Mouse (Mus musculus) urinary bladder, postnatal 4 days (tissue): ENCODE results near the gene Defb23.

Source experiments
- DNase-seq, 2 experiments: peaks; one replicate each; pipeline ENCODE4 v3.0.0; 2021 to 2022; ENCODE audit warnings: low spot score in 2 of 2

Gene Defb23

GRCm38 (mm10) chr2:152464570-152465150, at the start of gene Defb23:
Gene Defb23 (minus strand): TSS chr2:152464620.
- DNase-seq: no peak

- no peak for DNase-seq
Measured at GRCm38 (mm10) chr2:152511592-152511991, 47.2 kb upstream of the Defb23 start, which contains the start of gene Defb26. Gene Defb26 (minus strand): TSS chr2:152511692.

GRCm38 (mm10) chr2:152503950-152504349, 39.5 kb upstream of the Defb23 start:
- no peak for DNase-seq

GRCm38 (mm10) chr2:152500863-152501229, 36.4 kb upstream of the Defb23 start:
- no peak for DNase-seq

GRCm38 (mm10) chr2:152500204-152500862, 35.9 kb upstream of the Defb23 start:
- no peak for DNase-seq

- DNase-seq: no peak
Measured at GRCm38 (mm10) chr2:152498020-152498419, 33.6 kb upstream of the Defb23 start.

GRCm38 (mm10) chr2:152493151-152493550, 28.7 kb upstream of the Defb23 start:
- DNase-seq: no peak

- DNase-seq: no peak
Measured at GRCm38 (mm10) chr2:152490038-152490437, 25.6 kb upstream of the Defb23 start, which contains the start of gene Defb22. Gene Defb22 (minus strand): TSS chr2:152490138.

GRCm38 (mm10) chr2:152487024-152487423, 22.6 kb upstream of the Defb23 start:
- no peak for DNase-seq

GRCm38 (mm10) chr2:152481726-152482125, 17.3 kb upstream of the Defb23 start:
- no peak for DNase-seq

GRCm38 (mm10) chr2:152480881-152481280, 16.5 kb upstream of the Defb23 start:
- no peak for DNase-seq

GRCm38 (mm10) chr2:152476763-152477162, 12.3 kb upstream of the Defb23 start, which contains the start of gene Defb20:
Gene Defb20 (plus strand): TSS chr2:152477063.
- DNase-seq: no peak

GRCm38 (mm10) chr2:152472434-152472833, 8.0 kb upstream of the Defb23 start:
- DNase-seq: no peak

GRCm38 (mm10) chr2:152470973-152471372, 6.6 kb upstream of the Defb23 start:
- no peak for DNase-seq

- no peak for DNase-seq
Measured at GRCm38 (mm10) chr2:152459241-152459640, 5.2 kb downstream of the Defb23 start.

- DNase-seq: no peak
Measured at GRCm38 (mm10) chr2:152452101-152452781, 12.2 kb downstream of the Defb23 start.

- no peak for DNase-seq
Measured at GRCm38 (mm10) chr2:152450241-152450640, 14.2 kb downstream of the Defb23 start.

GRCm38 (mm10) chr2:152447461-152447860, 17.0 kb downstream of the Defb23 start:
- no peak for DNase-seq

- no peak for DNase-seq
Measured at GRCm38 (mm10) chr2:152446642-152447041, 17.8 kb downstream of the Defb23 start.

- no peak for DNase-seq
Measured at GRCm38 (mm10) chr2:152443281-152443680, 21.1 kb downstream of the Defb23 start.

- DNase-seq: no peak
Measured at GRCm38 (mm10) chr2:152442322-152442721, 22.1 kb downstream of the Defb23 start.

GRCm38 (mm10) chr2:152439833-152440232, 24.6 kb downstream of the Defb23 start:
- no peak for DNase-seq

- no peak for DNase-seq
Measured at GRCm38 (mm10) chr2:152438963-152439362, 25.5 kb downstream of the Defb23 start.
